Mouse (Mus musculus): ENCODE results near the gene Pde12.
"Not testable (repeated sequence)": the region's sequence is repeated elsewhere in the genome, so short reads cannot be mapped to it uniquely, and the experiment has no call there.

DNA sequence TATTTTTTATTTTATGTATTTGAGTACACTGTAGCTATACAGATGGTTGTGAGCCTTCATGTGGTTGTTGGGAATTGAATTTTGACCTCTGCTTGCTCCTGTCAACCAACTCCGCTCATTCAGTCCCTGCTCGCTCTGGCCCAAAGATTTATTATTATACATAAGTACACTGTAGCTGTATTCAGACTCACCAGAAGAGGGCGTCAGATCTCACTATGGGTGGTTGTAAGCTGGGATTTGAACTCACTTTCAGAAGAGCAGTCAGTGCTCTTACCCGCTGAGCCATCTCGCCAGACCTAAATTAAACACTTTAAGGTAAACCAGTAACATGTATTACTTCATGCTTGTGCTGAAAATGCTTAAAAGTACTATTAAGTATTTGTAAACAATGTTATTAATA lies 35.6 kb upstream of the Pde12 start:
- TF ChIP-seq POLR2A (IDR thresholded peaks at IDR 0.05; ENCODE audit: control insufficient read depth, low read depth, low read length); CTCF (IDR thresholded peaks at IDR 0.05; ENCODE audit: control insufficient read depth, insufficient read depth, insufficient replicate concordance, low read depth, low read length): not testable (repeated sequence)

All from testis, adult 2 months (tissue).